Mouse (Mus musculus): ENCODE measurements around the gene Exoc3l4. TPM values are rescaled to one million over a fixed set of nuclear protein-coding genes. Genes with fewer than 3 reads are reported as not detected.

Gene Exoc3l4
- total and polyA plus RNA-seq, 2 experiments from 2014 or later = 1.7 to 3.3 TPM

GRCm38 (mm10) chr12:111434745-111435327 lies 18.0 kb downstream of the Exoc3l4 start:
- DNase-seq (ENCODE audit: low spot score) = no peak
- Histone ChIP-seq H3K4me1 (ENCODE audit: insufficient read depth, low read length) (peaks cover 9% of the 10 kb centered on the region), H3K4me2 (ENCODE audit: low read depth, low read length, poor library complexity, severe bottlenecking) (no peak overlapping the region), H3K9me3 (ENCODE audit: low read length) (no peaks in the 10 kb centered on the region), H3K4me3 (ENCODE audit: low read depth, low read length) (no peak overlapping the region), H3K36me3 (ENCODE audit: insufficient read depth, low read length) (no peaks in the 10 kb centered on the region), H3K27ac (ENCODE audit: low read depth, low read length) (peak overlapping the region; percentile 84), H3K27me3 (ENCODE audit: insufficient read depth, low read length) (peaks cover 11% of the 10 kb centered on the region), H3K9ac (replicated peaks; ENCODE audit: low read length, poor library complexity, severe bottlenecking) (no peak overlapping the region)
- ATAC-seq (ENCODE audit: low FRiP score) = no peak; the same call in 1 of the 2 replicates
- no peak for TF ChIP-seq CTCF (IDR thresholded peaks at IDR 0.05)
- 54% methylated on average over 6 of the region's 8 CpGs for WGBS

GRCm38 (mm10) chr12:111436170-111436569 lies 19.4 kb downstream of the Exoc3l4 start:
- no peaks in the 10 kb centered on the region for H3K27me3 ChIP-seq (ENCODE audit: insufficient read depth, low read length)
- no peak overlapping the region for H3K27ac ChIP-seq (ENCODE audit: low read depth, low read length)
- H3K4me2 ChIP-seq (ENCODE audit: low read depth, low read length, poor library complexity, severe bottlenecking) = no peak overlapping the region
- H3K4me3 ChIP-seq (ENCODE audit: low read depth, low read length) = no peak overlapping the region
- 89% methylated on average over 3 of the region's 3 CpGs for WGBS
- no peaks in the 10 kb centered on the region for H3K9me3 ChIP-seq (ENCODE audit: low read length)
- H3K36me3 ChIP-seq (ENCODE audit: insufficient read depth, low read length) = no peaks in the 10 kb centered on the region
- DNase-seq (ENCODE audit: low spot score) = no peak
- no peak overlapping the region for H3K9ac ChIP-seq (replicated peaks; ENCODE audit: low read length, poor library complexity, severe bottlenecking)
- no peak for ATAC-seq (ENCODE audit: low FRiP score)
- no peak for TF ChIP-seq CTCF (IDR thresholded peaks at IDR 0.05)
- H3K4me1 ChIP-seq (ENCODE audit: insufficient read depth, low read length) = peaks cover 5% of the 10 kb centered on the region

- Histone ChIP-seq H3K9ac (replicated peaks; ENCODE audit: low read length, poor library complexity, severe bottlenecking) (no peak overlapping the region), H3K4me3 (ENCODE audit: low read depth, low read length) (no peak overlapping the region), H3K27ac (ENCODE audit: low read depth, low read length) (no peak overlapping the region), H3K4me1 (ENCODE audit: insufficient read depth, low read length) (peaks cover 5% of the 10 kb centered on the region), H3K36me3 (ENCODE audit: insufficient read depth, low read length) (no peaks in the 10 kb centered on the region), H3K27me3 (ENCODE audit: insufficient read depth, low read length) (peaks cover 4% of the 10 kb centered on the region), H3K4me2 (ENCODE audit: low read depth, low read length, poor library complexity, severe bottlenecking) (no peak overlapping the region), H3K9me3 (ENCODE audit: low read length) (no peaks in the 10 kb centered on the region)
- DNase-seq (ENCODE audit: low spot score) (no peak), ATAC-seq (ENCODE audit: low FRiP score) (no peak)
- 77% methylated on average over 8 of the region's 8 CpGs for WGBS
- TF ChIP-seq CTCF (IDR thresholded peaks at IDR 0.05) = no peak
These were observed 19.8 kb downstream of the Exoc3l4 start for GRCm38 (mm10) chr12:111436640-111437039.

- Histone ChIP-seq H3K36me3 (ENCODE audit: insufficient read depth, low read length) (no peaks in the 10 kb centered on the region), H3K4me3 (ENCODE audit: low read depth, low read length) (no peak overlapping the region), H3K4me2 (ENCODE audit: low read depth, low read length, poor library complexity, severe bottlenecking) (no peak overlapping the region), H3K4me1 (ENCODE audit: insufficient read depth, low read length) (peaks cover 5% of the 10 kb centered on the region), H3K9me3 (ENCODE audit: low read length) (no peaks in the 10 kb centered on the region), H3K27me3 (ENCODE audit: insufficient read depth, low read length) (peaks cover 11% of the 10 kb centered on the region), H3K9ac (replicated peaks; ENCODE audit: low read length, poor library complexity, severe bottlenecking) (no peak overlapping the region), H3K27ac (ENCODE audit: low read depth, low read length) (no peak overlapping the region)
- no peak for TF ChIP-seq CTCF (IDR thresholded peaks at IDR 0.05)
- WGBS = 75% methylated on average over 5 of the region's 5 CpGs
- DNase-seq (ENCODE audit: low spot score) = no peak
- no peak for ATAC-seq (ENCODE audit: low FRiP score)
These were observed 20.5 kb downstream of the Exoc3l4 start for GRCm38 (mm10) chr12:111437222-111437900.

DNA sequence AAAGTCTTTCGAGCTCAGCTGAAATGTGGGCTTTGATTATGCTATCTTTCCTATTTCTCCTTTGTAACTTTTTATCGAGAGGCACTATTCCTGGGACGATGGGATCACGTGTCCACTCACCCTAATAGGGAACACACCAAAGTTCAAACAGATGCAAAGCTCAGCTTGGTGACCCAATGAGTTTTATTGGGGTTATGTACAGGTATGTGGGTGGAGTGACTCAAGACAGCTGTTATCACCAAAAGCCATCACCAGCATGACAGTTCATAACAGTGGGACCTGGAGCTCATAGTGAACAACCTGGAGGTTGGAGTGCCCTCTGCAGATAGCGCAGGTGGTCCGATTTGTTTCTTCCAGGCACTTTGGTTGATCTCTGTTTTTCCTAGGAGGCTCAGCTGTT lies 22.0 kb downstream of the Exoc3l4 start:
- Histone ChIP-seq H3K36me3 (ENCODE audit: insufficient read depth, low read length) (no peaks in the 10 kb centered on the region), H3K27me3 (ENCODE audit: insufficient read depth, low read length) (peaks cover 25% of the 10 kb centered on the region), H3K4me3 (ENCODE audit: low read depth, low read length) (no peak overlapping the region), H3K4me1 (ENCODE audit: insufficient read depth, low read length) (peaks cover 5% of the 10 kb centered on the region; the same call in 1 of the 2 replicates), H3K9me3 (ENCODE audit: low read length) (no peaks in the 10 kb centered on the region), H3K4me2 (ENCODE audit: low read depth, low read length, poor library complexity, severe bottlenecking) (no peak overlapping the region), H3K9ac (replicated peaks; ENCODE audit: low read length, poor library complexity, severe bottlenecking) (no peak overlapping the region), H3K27ac (ENCODE audit: low read depth, low read length) (no peak overlapping the region)
- no peak for TF ChIP-seq CTCF (IDR thresholded peaks at IDR 0.05)
- WGBS = 92% methylated on average over 6 of the region's 6 CpGs
- DNase-seq (ENCODE audit: low spot score) (no peak), ATAC-seq (ENCODE audit: low FRiP score) (no peak)

DNA sequence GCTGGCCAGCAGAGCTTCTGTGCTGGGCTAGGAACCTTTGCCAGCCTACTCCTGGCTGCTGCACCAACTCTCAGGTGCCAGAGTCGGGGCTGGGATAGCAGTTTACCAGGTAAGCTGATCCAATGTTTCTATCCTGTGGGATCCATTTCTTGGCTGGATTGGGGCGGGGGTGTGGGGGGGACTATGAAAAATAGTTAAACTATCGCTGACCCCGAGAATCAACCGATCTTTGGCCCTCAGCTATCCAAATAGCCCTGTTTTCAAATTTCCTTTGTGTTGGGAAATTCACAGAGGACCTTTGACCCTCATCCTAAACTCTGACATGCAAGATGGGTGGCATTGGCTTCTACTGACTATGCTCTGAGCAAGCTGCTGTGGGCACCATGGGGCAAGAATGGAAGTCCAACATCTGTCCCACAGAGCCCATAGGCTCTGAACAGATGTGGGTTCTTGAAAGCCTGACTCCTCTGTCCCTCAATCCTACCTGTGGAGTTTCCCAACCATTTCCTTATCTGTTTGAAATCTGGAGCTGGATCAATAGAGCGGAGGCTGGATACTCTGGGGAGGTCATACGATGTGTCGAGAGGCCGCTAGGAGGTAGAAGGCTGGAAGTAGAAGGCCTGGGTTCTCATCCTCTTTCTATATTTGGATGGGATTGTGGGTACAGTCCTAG lies 24.0 kb downstream of the Exoc3l4 start:
- H3K4me3 ChIP-seq (ENCODE audit: low read depth, low read length) = no peak overlapping the region
- H3K4me2 ChIP-seq (ENCODE audit: low read depth, low read length, poor library complexity, severe bottlenecking) = no peak overlapping the region
- H3K9ac ChIP-seq (replicated peaks; ENCODE audit: low read length, poor library complexity, severe bottlenecking) = no peak overlapping the region
- H3K27me3 ChIP-seq (ENCODE audit: insufficient read depth, low read length) = peaks cover 45% of the 10 kb centered on the region
- no peak for TF ChIP-seq CTCF (IDR thresholded peaks at IDR 0.05)
- no peaks in the 10 kb centered on the region for H3K9me3 ChIP-seq (ENCODE audit: low read length)
- H3K4me1 ChIP-seq (ENCODE audit: insufficient read depth, low read length) = 0 out of 2 replicates have a peak, but pooled peaks cover under 1% of the 10 kb centered on the region
- H3K36me3 ChIP-seq (ENCODE audit: insufficient read depth, low read length) = no peaks in the 10 kb centered on the region
- WGBS = 96% methylated on average over 9 of the region's 9 CpGs
- H3K27ac ChIP-seq (ENCODE audit: low read depth, low read length) = no peak overlapping the region
- no peak for ATAC-seq (ENCODE audit: low FRiP score)
- no peak for DNase-seq (ENCODE audit: low spot score)
